ENCODE assay signal across 1 mouse cellular context in genomic region chr3:88467116-88467824, GRCm38 (mm10).
TF ChIP-seq lines count a peak whose summit lies in the region.

No protein-coding gene starts in this region.

TF ChIP-seq in MEL, 35 proteins besides CTCF, POLR2A, EP300 and RAD21 (continued from another document):
- TF ChIP-seq MXI1 (IDR thresholded peaks at IDR 0.05; ENCODE audit: low read depth, low read length) (no peak), NRF1 (IDR thresholded peaks at IDR 0.05; ENCODE audit: insufficient read depth, low read depth, low read length, poor library complexity, severe bottlenecking) (no peak), POLR2AphosphoS5 (IDR thresholded peaks at IDR 0.05; ENCODE audit: borderline replicate concordance, low read depth, low read length) (no peak), MAX (IDR thresholded peaks at IDR 0.05; ENCODE audit: low read length) (no peak), CHD1 (IDR thresholded peaks at IDR 0.05; ENCODE audit: low read depth, low read length) (no peak), POLR2AphosphoS2 (IDR thresholded peaks at IDR 0.05; ENCODE audit: low read length) (no peak), NELFE (IDR thresholded peaks at IDR 0.05; ENCODE audit: low read depth, low read length) (no peak), USF1 (IDR thresholded peaks at IDR 0.05; ENCODE audit: low read depth, low read length) (no peak), MAZ (IDR thresholded peaks at IDR 0.05; ENCODE audit: low read depth, low read length) (no peak), MAFK (IDR thresholded peaks at IDR 0.05; ENCODE audit: borderline replicate concordance, low read depth, low read length) (no peak), ZNF384 (IDR thresholded peaks at IDR 0.05; ENCODE audit: low read depth, low read length) (no peak), ELF1 (IDR thresholded peaks at IDR 0.05; ENCODE audit: low read depth, low read length) (no peak), ETS1 (IDR thresholded peaks at IDR 0.05; ENCODE audit: low read depth, low read length) (no peak), MEF2A (IDR thresholded peaks at IDR 0.05; ENCODE audit: extremely low read depth, insufficient replicate concordance, low read depth, low read length, poor library complexity, severe bottlenecking) (no peak), MYC (IDR thresholded peaks at IDR 0.05; ENCODE audit: low read depth, low read length) (0 out of 2 replicates have a peak, but pooled peaks have one; percentile 14), USF2 (IDR thresholded peaks at IDR 0.05; ENCODE audit: borderline replicate concordance in 1 of 2, insufficient read depth in 1 of 2, low read depth in 1 of 2, low read length in 2 of 2) (no peak), HCFC1 (IDR thresholded peaks at IDR 0.05; ENCODE audit: low read depth, low read length) (no peak), BHLHE40 (IDR thresholded peaks at IDR 0.05; ENCODE audit: borderline replicate concordance, low read depth, low read length) (no peak), GATA1 (IDR thresholded peaks at IDR 0.05; ENCODE audit: low read depth, low read length) (peak; percentile 5; the same call in 1 of the 2 replicates), ZMIZ1 (IDR thresholded peaks at IDR 0.05; ENCODE audit: low read depth, low read length) (no peak), CHD2 (IDR thresholded peaks at IDR 0.05; ENCODE audit: low read length) (no peak), JUND (IDR thresholded peaks at IDR 0.05; ENCODE audit: low read depth, low read length) (no peak), E2F4 (IDR thresholded peaks at IDR 0.05; ENCODE audit: borderline replicate concordance, low read depth, low read length) (no peak), ZKSCAN1 (IDR thresholded peaks at IDR 0.05; ENCODE audit: low read depth, low read length) (no peak), MYB (IDR thresholded peaks at IDR 0.05; ENCODE audit: low read depth, low read length) (no peak), TBP (IDR thresholded peaks at IDR 0.05; ENCODE audit: low read depth, low read length) (0 out of 2 replicates have a peak, but pooled peaks have one; percentile 28), TAL1 (IDR thresholded peaks at IDR 0.05; ENCODE audit: low read length) (no peak), TCF12 (IDR thresholded peaks at IDR 0.05; ENCODE audit: low read depth, low read length) (no peak), ZC3H11A (IDR thresholded peaks at IDR 0.05; ENCODE audit: low read depth, low read length) (peak; percentile 98), KAT2A (conservative IDR thresholded peaks at IDR 0.05; ENCODE audit: low read depth, low read length) (no peak)
